Mouse (Mus musculus): Measurements from ENCODE around the gene Abcc12. TPM values are rescaled to one million over a fixed set of nuclear protein-coding genes. Genes with fewer than 3 reads are reported as not detected.

Abcc12 gene
- total RNA-seq, 1 experiment from 2014 or later = 0.12 TPM

DNA sequence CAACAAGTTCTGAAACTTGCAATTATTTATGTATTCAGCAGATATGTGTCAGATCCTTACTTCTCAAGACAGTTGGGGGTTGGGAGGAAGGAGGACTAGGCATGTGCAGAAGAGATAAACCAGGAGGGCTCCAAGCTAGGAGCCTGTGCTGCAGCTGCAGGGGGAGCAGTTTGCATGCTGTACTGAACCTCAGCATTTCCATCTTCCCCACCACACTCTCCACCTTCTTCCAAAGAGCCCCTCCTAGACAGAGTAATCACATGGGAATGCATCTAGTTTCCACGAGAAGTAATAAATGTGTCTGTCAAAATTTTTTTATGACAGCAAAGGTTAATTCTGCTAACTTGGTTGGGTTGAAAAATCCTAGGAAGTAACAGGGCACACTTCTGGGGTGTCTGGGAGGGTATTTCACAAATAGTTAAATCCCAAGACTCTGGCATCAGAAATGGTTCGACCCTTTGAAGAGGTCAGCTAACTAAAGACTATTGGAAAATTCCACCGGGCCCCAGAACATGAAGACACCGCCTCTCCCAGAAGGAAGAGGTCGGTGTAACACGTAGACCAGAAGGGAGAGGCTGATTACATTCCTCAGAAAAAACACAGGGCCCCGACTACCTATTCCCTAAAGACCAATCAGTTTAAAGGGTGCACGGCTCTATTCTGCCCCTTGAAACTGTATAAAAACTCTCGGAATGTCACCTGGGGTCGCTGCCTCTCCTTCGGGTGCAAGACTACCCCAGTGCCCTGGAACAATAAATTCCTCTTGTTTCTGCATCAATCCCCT lies 126.6 kb downstream of the Abcc12 start:
- no peak for ATAC-seq (ENCODE audit: extremely low read depth, insufficient number of reproducible peaks, low FRiP score, poor library complexity, severe bottlenecking)

DNA sequence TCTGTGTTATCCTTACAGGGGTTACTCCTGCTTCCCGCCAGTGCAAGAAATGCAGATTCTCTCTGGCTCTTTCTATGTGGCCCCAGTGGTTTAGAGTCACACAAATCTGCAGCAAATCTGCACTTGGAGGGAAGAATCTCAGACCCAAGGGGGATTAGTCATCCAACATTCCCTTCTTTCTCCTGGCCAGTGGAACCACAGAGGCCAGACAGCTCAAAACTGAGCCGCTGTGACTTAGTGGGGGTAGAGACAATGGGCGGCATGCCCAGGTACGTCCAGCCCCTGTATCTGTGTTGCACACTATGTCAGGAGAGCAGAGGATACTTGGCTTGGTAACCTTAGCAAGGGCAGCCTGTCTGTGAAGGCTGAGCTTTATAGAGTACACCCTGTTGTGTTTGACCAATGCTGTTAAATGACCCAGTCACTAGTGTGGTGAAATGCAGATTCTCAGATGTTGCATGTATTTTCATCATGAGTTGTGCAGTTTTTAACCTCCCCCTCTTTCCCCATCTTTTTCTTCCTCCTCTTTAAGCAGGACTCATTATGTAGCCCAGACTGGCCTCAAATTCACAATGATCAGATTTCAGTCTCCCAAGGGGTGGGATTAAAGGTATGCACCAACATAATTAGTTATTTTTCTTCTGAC lies 130.5 kb downstream of the Abcc12 start:
- ATAC-seq (ENCODE audit: extremely low read depth, insufficient number of reproducible peaks, low FRiP score, poor library complexity, severe bottlenecking) = no peak

DNA sequence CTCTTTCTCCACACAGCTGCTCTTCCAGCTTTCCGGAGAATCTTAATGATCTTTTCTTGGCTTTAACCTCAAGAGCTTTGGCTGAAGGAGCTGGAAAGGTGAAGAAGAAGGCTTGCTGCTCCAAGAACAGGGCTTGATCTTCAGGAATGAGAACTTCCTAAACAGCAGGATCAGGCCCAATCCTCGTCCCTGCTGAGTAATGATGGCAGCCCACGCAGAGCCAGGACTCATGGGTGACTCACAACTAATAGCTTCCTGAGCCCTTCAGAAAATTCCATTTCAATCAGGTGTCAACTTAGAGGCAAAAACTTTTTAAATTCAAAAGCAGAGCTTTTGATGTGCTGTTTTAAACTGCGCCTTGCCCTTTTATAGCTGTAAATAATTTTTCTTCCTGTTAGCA lies 135.0 kb downstream of the Abcc12 start:
- ATAC-seq (ENCODE audit: extremely low read depth, insufficient number of reproducible peaks, low FRiP score, poor library complexity, severe bottlenecking) = no peak

DNA sequence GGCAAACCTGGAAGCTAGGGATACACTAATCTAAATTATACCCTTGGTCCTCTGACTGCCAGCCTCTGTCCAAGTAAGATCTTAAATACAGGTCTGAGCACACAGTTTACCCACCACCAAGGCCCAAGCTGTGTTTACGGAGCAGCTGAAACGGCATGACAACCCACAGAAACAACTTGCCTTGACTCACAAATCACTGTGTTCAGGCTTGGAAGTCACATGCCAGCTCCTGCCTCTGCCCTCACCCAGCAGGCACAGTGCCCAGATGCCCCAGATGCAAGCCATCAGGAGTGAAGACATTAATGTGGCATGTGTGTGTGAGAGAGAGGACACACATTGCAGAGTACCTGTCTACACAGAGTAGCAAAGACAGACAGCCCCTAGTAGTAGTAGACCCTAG lies 136.7 kb downstream of the Abcc12 start:
- no peak for ATAC-seq (ENCODE audit: extremely low read depth, insufficient number of reproducible peaks, low FRiP score, poor library complexity, severe bottlenecking)

DNA sequence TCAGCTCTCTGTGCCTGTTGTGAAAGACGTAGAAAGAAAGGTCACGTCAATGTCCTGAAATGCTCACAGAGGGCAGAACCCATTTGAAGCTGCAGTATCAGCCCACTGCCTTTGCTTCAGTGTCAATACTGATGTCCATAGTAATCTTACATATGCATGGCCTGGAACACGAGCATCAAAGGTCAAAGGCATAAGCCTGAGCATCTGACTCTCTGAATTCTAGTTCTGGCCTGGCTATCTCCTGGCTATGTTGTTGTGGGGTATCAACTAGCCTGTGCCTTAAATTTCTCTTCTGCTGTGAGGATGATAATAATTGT lies 141.5 kb downstream of the Abcc12 start:
- no peak for ATAC-seq (ENCODE audit: extremely low read depth, insufficient number of reproducible peaks, low FRiP score, poor library complexity, severe bottlenecking)

DNA sequence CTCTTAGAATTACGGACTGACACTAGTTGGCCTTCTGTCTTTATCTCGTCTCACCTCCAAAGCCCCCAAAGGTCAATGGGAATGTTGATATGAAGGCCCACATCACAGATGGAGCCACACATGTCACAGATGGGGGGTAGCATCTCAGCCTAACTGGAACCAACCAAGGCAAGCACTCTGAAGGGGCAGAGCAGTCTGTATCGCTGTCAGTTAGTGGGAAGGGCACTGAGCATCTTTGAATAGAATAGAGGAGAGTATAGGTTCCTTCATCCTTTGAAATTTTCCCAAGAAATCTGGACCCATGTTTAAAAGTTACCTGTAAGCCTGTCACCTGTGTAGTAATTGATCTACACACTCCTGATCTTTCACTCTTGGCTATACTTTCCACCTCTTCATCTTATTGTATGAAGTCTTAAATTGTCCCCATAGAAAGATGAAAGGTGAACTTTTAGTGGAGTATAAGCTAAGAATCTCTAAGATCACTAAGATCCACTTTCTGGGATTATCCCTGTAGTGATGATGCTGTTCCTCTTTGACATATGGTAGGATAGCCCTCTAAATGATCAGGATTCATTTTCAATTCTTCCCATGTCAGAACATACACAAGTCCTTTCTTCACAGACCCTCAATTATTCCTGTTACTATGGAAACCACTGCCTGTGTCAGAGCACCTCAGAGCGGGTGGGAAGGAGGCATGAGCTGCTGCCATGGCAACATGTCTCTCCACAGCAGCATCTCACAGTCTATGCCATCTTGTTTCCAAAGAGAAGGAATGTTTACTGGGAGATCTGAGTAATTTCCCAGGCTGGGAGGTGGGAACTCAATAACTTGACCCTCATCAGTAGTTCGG lies 142.1 kb downstream of the Abcc12 start:
- no peak for ATAC-seq (ENCODE audit: extremely low read depth, insufficient number of reproducible peaks, low FRiP score, poor library complexity, severe bottlenecking)

DNA sequence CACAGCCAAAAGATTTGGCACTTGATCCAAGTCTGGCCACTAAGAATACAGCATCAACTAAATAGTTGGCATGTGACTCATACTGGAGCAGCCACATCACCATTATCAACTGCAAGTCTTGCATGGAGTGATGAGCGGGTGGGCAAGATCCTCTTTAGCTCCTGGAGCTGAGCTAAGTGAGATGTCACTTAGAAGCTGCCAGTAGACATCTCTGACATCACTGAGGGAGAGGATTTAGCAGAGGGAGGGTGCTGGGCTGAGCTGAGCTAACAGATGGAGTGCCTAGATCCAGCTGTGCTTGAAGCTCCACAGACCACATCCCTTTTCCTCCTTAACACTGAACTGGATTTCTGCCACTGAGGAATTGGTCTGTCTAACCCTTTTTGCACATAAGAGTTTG lies 143.1 kb downstream of the Abcc12 start:
- no peak for ATAC-seq (ENCODE audit: extremely low read depth, insufficient number of reproducible peaks, low FRiP score, poor library complexity, severe bottlenecking)

Other genes with a start within 250 kb of the Abcc12 start
- 75.7 and 78.6 TPM in 2 replicates for gene Lonp2, start 43.4 kb upstream of the Abcc12 start, total RNA-seq (2017)
- gene Gm10638, start 165.0 kb upstream of the Abcc12 start, total RNA-seq (2017) = 1.4 TPM in 1 of 2 replicates, not detected in the other
- gene Siah1a, start 165.2 kb upstream of the Abcc12 start, total RNA-seq (2017) = 37.5 and 43.6 TPM in 2 replicates